Mouse (Mus musculus): ENCODE measurements around the gene Zbtb34. TPM values are rescaled to one million over a fixed set of nuclear protein-coding genes. Genes with fewer than 3 reads are reported as not detected.

Zbtb34 gene
- total and polyA plus RNA-seq, 2 experiments from 2014 or later: 2.1 to 8.9 TPM

DNA sequence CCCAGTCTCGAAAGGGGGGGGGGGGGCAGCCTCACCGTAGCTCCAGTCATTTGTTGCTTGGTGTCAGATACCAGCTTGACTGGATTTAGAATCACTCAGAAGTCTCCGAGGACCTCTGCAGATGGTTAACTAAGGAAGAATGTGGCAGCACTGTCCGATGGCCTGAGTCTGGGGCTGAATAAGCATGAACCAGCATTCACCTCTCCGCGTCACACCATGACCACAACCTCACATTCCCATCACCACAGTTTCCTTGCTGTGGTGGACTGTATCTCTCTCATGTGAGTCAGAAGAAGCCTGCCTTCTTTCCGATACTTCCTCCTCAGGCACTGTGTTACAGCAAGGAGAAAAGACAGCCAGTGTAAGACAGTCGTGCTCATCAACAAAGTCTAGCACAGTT is 71.9 kb downstream of the Zbtb34 start:
- no peak for DNase-seq (ENCODE audit: low spot score)
- Histone ChIP-seq H3K9me3 (replicated peaks; ENCODE audit: control insufficient read depth, low read length) (no peaks in the 10 kb centered on the region), H3K27ac (ENCODE audit: low read depth) (no peak overlapping the region), H3K9ac (replicated peaks; ENCODE audit: low read depth, low read length) (no peak overlapping the region), H3K4me1 (ENCODE audit: control insufficient read depth, insufficient read depth) (peaks cover 5% of the 10 kb centered on the region; the same call in 1 of the 2 replicates), H3K36me3 (replicated peaks; ENCODE audit: control insufficient read depth, insufficient read depth, low read length) (no peaks in the 10 kb centered on the region), H3K4me2 (ENCODE audit: low read depth, low read length) (no peak overlapping the region), H3K4me3 (ENCODE audit: low read depth, low read length) (no peak overlapping the region), H3K27me3 (ENCODE audit: control insufficient read depth, insufficient read depth, low read length) (no peaks in the 10 kb centered on the region)
- no peak for ATAC-seq (ENCODE audit: insufficient read depth, low read depth)
- WGBS: 85% methylated on average over 8 of the region's 8 CpGs
- no peak for TF ChIP-seq CTCF (IDR thresholded peaks at IDR 0.05; ENCODE audit: low read depth)
- TF ChIP-seq EP300 (IDR thresholded peaks at IDR 0.05; ENCODE audit: low read depth): no peak

DNA sequence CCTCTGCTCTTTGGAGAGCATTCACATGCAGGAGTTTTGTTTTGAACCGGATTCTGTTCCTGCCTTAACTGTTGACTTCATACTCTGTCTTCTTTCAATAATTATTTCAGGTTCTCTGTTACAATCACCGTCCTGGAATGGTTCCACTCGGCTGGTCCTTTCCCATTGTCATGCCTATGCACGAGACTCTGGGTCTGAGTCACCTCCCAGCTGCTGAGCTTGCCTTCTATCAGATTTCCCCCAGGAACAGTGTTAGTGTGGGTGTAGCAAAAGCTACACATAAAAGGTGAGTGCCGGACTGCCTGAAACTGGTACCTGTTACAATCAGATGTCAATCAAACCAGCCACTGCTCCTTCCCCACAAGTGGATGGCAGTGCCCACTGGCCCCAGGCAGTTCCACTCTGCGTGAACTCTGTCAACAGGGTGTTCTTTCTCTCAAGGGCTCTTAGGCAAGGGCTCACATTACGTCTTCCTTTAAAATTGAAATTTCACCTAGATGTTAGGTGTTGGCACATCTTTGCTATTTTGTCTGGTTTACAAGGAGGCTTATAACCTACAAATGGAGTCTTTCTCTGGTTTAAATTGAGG is 73.8 kb downstream of the Zbtb34 start:
- TF ChIP-seq CTCF (IDR thresholded peaks at IDR 0.05; ENCODE audit: low read depth) (no peak), EP300 (IDR thresholded peaks at IDR 0.05; ENCODE audit: low read depth) (no peak)
- Histone ChIP-seq H3K27me3 (ENCODE audit: control insufficient read depth, insufficient read depth, low read length) (no peaks in the 10 kb centered on the region), H3K4me1 (ENCODE audit: control insufficient read depth, insufficient read depth) (peaks cover 5% of the 10 kb centered on the region; the same call in 1 of the 2 replicates), H3K4me2 (ENCODE audit: low read depth, low read length) (no peak overlapping the region), H3K4me3 (ENCODE audit: low read depth, low read length) (no peak overlapping the region), H3K9me3 (replicated peaks; ENCODE audit: control insufficient read depth, low read length) (no peaks in the 10 kb centered on the region), H3K27ac (ENCODE audit: low read depth) (no peak overlapping the region), H3K36me3 (replicated peaks; ENCODE audit: control insufficient read depth, insufficient read depth, low read length) (no peaks in the 10 kb centered on the region), H3K9ac (replicated peaks; ENCODE audit: low read depth, low read length) (no peak overlapping the region)
- DNase-seq (ENCODE audit: low spot score) (no peak), ATAC-seq (ENCODE audit: insufficient read depth, low read depth) (no peak)
- WGBS: 72% methylated on average over 7 of the region's 7 CpGs

Small RNA genes within 50 kb of the gene (microRNA-seq; reads per million reads assigned to microRNA genes)
- not detected for gene Gm25998

Other genes with a start within 250 kb of the Zbtb34 start
- 124 and 149 TPM in 2 replicates for gene Angptl2, start 215.3 kb downstream of the Zbtb34 start, total RNA-seq (2014; rRNA removed; ENCODE audit: low replicate concordance)
- gene Angptl2, start 215.3 kb downstream of the Zbtb34 start, polyA plus RNA-seq (2015; fragmentation: Nextera tagmentation; extraction: Ambion mirVana): 58.0 and 66.5 TPM in 2 replicates
- 3.4 and 6.9 TPM in 2 replicates for gene Ralgps1, start 59.8 kb downstream of the Zbtb34 start, total RNA-seq (2014; rRNA removed; ENCODE audit: low replicate concordance)
- gene Ralgps1, start 59.8 kb downstream of the Zbtb34 start, polyA plus RNA-seq (2015; fragmentation: Nextera tagmentation; extraction: Ambion mirVana): 2.7 and 3.2 TPM in 2 replicates
- gene Zbtb43, start 37.2 kb upstream of the Zbtb34 start, total RNA-seq (2014; rRNA removed; ENCODE audit: low replicate concordance): 10.5 and 11.8 TPM in 2 replicates
- 11.5 and 12.3 TPM in 2 replicates for gene Zbtb43, start 37.2 kb upstream of the Zbtb34 start, polyA plus RNA-seq (2015; fragmentation: Nextera tagmentation; extraction: Ambion mirVana)
- not detected in 2 replicates for gene Lmx1b, start 209.2 kb upstream of the Zbtb34 start, total RNA-seq (2014; rRNA removed; ENCODE audit: low replicate concordance)
- gene Lmx1b, start 209.2 kb upstream of the Zbtb34 start, polyA plus RNA-seq (2015; fragmentation: Nextera tagmentation; extraction: Ambion mirVana): not detected in 2 replicates